Mouse (Mus musculus): ENCODE measurements around the gene Ccp110. TPM values are rescaled to one million over a fixed set of nuclear protein-coding genes. Genes with fewer than 3 reads are reported as not detected.

The Ccp110 gene
- total and polyA plus RNA-seq, 3 experiments: 10.6 to 16.3 (median 13.4) TPM

GRCm38 (mm10) chr7:118740532-118741338 is 28.4 kb downstream of the Ccp110 start:
- in situ Hi-C loops (cut with MboI; ENCODE audit: low pct_ligation_motif_present, low pct_unique_long_range_greater_than_20kb, low sequenced_read_pairs) (no loop called here), dilution Hi-C loops (cut with MboI; ENCODE audit: extremely low pct_ligation_motif_present, extremely low pct_unique_long_range_greater_than_20kb, low sequenced_read_pairs) (no loop called here)
- Histone ChIP-seq H3K4me2 (ENCODE audit: insufficient read depth, low read depth, poor library complexity, severe bottlenecking) (peak overlapping the region; percentile 79), H3K79me2 (replicated peaks; ENCODE audit: control insufficient read depth, extremely low read depth, insufficient read depth, poor library complexity, severe bottlenecking) (no peaks in the 10 kb centered on the region; the same call in 1 of the 2 replicates), H3K4me3 (replicated peaks in 1 of 3; ENCODE audit: low read depth in 2 of 3, low read length in 2 of 3, poor library complexity in 1 of 3) (peak overlapping the region; percentile 73 to 79 (median 75)), H3K36me3 (replicated peaks in 1 of 2; ENCODE audit: control insufficient read depth in 1 of 2, insufficient read depth in 1 of 2, low read length in 1 of 2) (peaks cover 14 to 30% of the 10 kb centered on the region in 2 experiments), H3K9me3 (replicated peaks; ENCODE audit: low read length) (no peaks in the 10 kb centered on the region), H3K9ac (ENCODE audit: insufficient read depth, low read depth) (peak overlapping the region; percentile 80), H3K4me1 (ENCODE audit: control insufficient read depth in 1 of 2, insufficient read depth in 2 of 2) (peaks cover 3 to 8% of the 10 kb centered on the region in 2 experiments; a peak in 3 of 4 replicates), H3K27ac (ENCODE audit: insufficient read depth, low read depth) (peak overlapping the region; percentile 51; the same call in 1 of the 2 replicates), H3K27me3 (replicated peaks) (no peaks in the 10 kb centered on the region)
- TF ChIP-seq ZKSCAN1 (IDR thresholded peaks at IDR 0.05; ENCODE audit: borderline replicate concordance, low read depth, low read length) (no peak; the same call in 1 of the 2 replicates), ZNF384 (IDR thresholded peaks at IDR 0.05; ENCODE audit: low read depth, low read length) (no peak), USF1 (IDR thresholded peaks at IDR 0.05; ENCODE audit: low read depth, low read length) (peak; percentile 90), PAX5 (IDR thresholded peaks at IDR 0.05; ENCODE audit: low read length) (no peak), IRF4 (IDR thresholded peaks at IDR 0.05; ENCODE audit: low read depth, low read length) (peak; percentile 66), GABPA (IDR thresholded peaks at IDR 0.05; ENCODE audit: insufficient replicate concordance, low read depth, low read length) (no peak; the same call in 1 of the 2 replicates), CHD2 (IDR thresholded peaks at IDR 0.05; ENCODE audit: low read length) (no peak), UBTF (IDR thresholded peaks at IDR 0.05; ENCODE audit: low read depth, low read length) (no peak), RCOR1 (conservative IDR thresholded peaks at IDR 0.05; ENCODE audit: low read depth, low read length) (peak; percentile 89; the same call in 1 of the 2 replicates), JUND (conservative IDR thresholded peaks at IDR 0.05; ENCODE audit: low read depth, low read length) (no peak), ETS1 (conservative IDR thresholded peaks at IDR 0.05; ENCODE audit: low read depth, low read length) (no peak), MAFK (IDR thresholded peaks at IDR 0.05; ENCODE audit: insufficient replicate concordance, low read length) (no peak), MYC (IDR thresholded peaks at IDR 0.05; ENCODE audit: low read depth, low read length) (no peak; the same call in 1 of the 2 replicates), SMC3 (IDR thresholded peaks at IDR 0.05; ENCODE audit: low read depth, low read length) (no peak), HCFC1 (IDR thresholded peaks at IDR 0.05; ENCODE audit: low read depth, low read length) (peak; percentile 94), MXI1 (IDR thresholded peaks at IDR 0.05; ENCODE audit: low read depth, low read length) (no peak), BHLHE40 (IDR thresholded peaks at IDR 0.05; ENCODE audit: low read depth, low read length) (peak; percentile 54; the same call in 1 of the 2 replicates), RAD21 (IDR thresholded peaks at IDR 0.05; ENCODE audit: low read depth, low read length) (no peak), ZMIZ1 (IDR thresholded peaks at IDR 0.05; ENCODE audit: low read depth, low read length) (peak; percentile 39; the same call in 1 of the 2 replicates), SIN3A (IDR thresholded peaks at IDR 0.05; ENCODE audit: low read length) (peak; percentile 71), USF2 (conservative IDR thresholded peaks at IDR 0.05; ENCODE audit: low read depth, low read length) (peak; percentile 80), E2F4 (IDR thresholded peaks at IDR 0.05; ENCODE audit: insufficient replicate concordance, low read depth, low read length) (peak; percentile 55; the same call in 1 of the 2 replicates), ELF1 (IDR thresholded peaks at IDR 0.05; ENCODE audit: low read depth, low read length) (peak; percentile 91), MAX (IDR thresholded peaks at IDR 0.05; ENCODE audit: low read length) (0 out of 2 replicates have a peak, but pooled peaks have one; percentile 18), CHD1 (IDR thresholded peaks at IDR 0.05; ENCODE audit: low read depth, low read length) (no peak), MEF2A (IDR thresholded peaks at IDR 0.05; ENCODE audit: borderline replicate concordance, low read depth, low read length) (peak; percentile 25; the same call in 1 of the 2 replicates), EP300 (IDR thresholded peaks at IDR 0.05; ENCODE audit: low read length) (no peak), TCF12 (IDR thresholded peaks at IDR 0.05; ENCODE audit: low read depth, low read length) (0 out of 2 replicates have a peak, but pooled peaks have one; percentile 38), NELFE (IDR thresholded peaks at IDR 0.05; ENCODE audit: low read depth, low read length) (peak; percentile 47), KAT2A (IDR thresholded peaks at IDR 0.05; ENCODE audit: insufficient replicate concordance, low read length) (peak; percentile 81; the same call in 1 of the 2 replicates), POLR2A (IDR thresholded peaks at IDR 0.05; ENCODE audit: low read depth, low read length) (peak; percentile 72), TBP (conservative IDR thresholded peaks at IDR 0.05; ENCODE audit: low read depth, low read length) (0 out of 2 replicates have a peak, but pooled peaks have one; percentile 12), POLR2AphosphoS2 (IDR thresholded peaks at IDR 0.05; ENCODE audit: low read depth, low read length) (no peak), MAZ (IDR thresholded peaks at IDR 0.05; ENCODE audit: low read depth, low read length) (no peak), JUN (IDR thresholded peaks at IDR 0.05; ENCODE audit: insufficient read depth, low read depth, low read length) (no peak), CTCF (conservative IDR thresholded peaks at IDR 0.05 in 1 of 2, IDR thresholded peaks at IDR 0.05 in 1 of 2; ENCODE audit: low read depth in 2 of 2, low read length in 2 of 2) (no peak), ZC3H11A (IDR thresholded peaks at IDR 0.05; ENCODE audit: low read depth, low read length) (no peak), NRF1 (IDR thresholded peaks at IDR 0.05; ENCODE audit: low read depth, low read length) (peak; percentile 85)
- peak; percentile 97 for DNase-seq (ENCODE audit: extremely low read depth)

All from CH12.LX (cell line).